Comparison of ENCODE assay signal across 10 mouse cellular contexts in genomic region chr14:12345241-12345921, GRCm38 (mm10). TPM values are rescaled to one million over a fixed set of nuclear protein-coding genes. Genes with fewer than 3 reads are reported as not detected.
DNase-seq lines count a peak whose midpoint lies in the region; ATAC-seq and TF ChIP-seq lines count a peak whose summit lies in the region.
"Had no signal": no experiment of that assay in that cellular context is flagged by ENCODE, and none has a peak within 500 bp of the region (broad histone marks: within the 10 kb centered on the region; RNA-seq: fewer than 3 reads in every experiment).

No protein-coding gene starts in this region.

- under 1% methylated on average over 40 of the region's 40 CpGs for WGBS in heart, embryonic 15.5 days
- 2% methylated on average over 40 of the region's 40 CpGs for WGBS in heart, adult 2 months
- WGBS in embryonic facial prominence, embryonic 15.5 days = under 1% methylated on average over 40 of the region's 40 CpGs
- WGBS in limb, embryonic 13.5 days = under 1% methylated on average over 40 of the region's 40 CpGs

- peaks cover 38% of the 10 kb centered on the region for H3K4me1 ChIP-seq in heart, embryonic 15.5 days (replicated peaks)
- no peaks in the 10 kb centered on the region for H3K4me1 ChIP-seq in heart, adult 2 months (ENCODE audit: control insufficient read depth, insufficient read depth, low read length)
- H3K4me1 ChIP-seq in embryonic facial prominence, embryonic 15.5 days = peaks cover 34% of the 10 kb centered on the region
- H3K4me1 ChIP-seq in limb, embryonic 13.5 days = peaks cover 27% of the 10 kb centered on the region

- H3K36me3 ChIP-seq in heart, embryonic 15.5 days = no peaks in the 10 kb centered on the region
- H3K36me3 ChIP-seq in heart, adult 2 months (ENCODE audit: control insufficient read depth, insufficient read depth, low read length) = no peaks in the 10 kb centered on the region
- no peaks in the 10 kb centered on the region for H3K36me3 ChIP-seq in embryonic facial prominence, embryonic 15.5 days
- no peaks in the 10 kb centered on the region for H3K36me3 ChIP-seq in limb, embryonic 13.5 days

- TF ChIP-seq POLR2A in heart, adult 2 months (IDR thresholded peaks at IDR 0.05; ENCODE audit: insufficient read depth, low read depth, low read length) = no peak

- no peak overlapping the region for H3K9ac ChIP-seq in heart, embryonic 15.5 days
- no peak overlapping the region for H3K9ac ChIP-seq in heart, adult 2 months (ENCODE audit: low read depth, low read length)
- no peak overlapping the region for H3K9ac ChIP-seq in embryonic facial prominence, embryonic 15.5 days
- H3K9ac ChIP-seq in limb, embryonic 13.5 days = no peak overlapping the region

- no peak for DNase-seq in heart, adult 2 months
- DNase-seq in ES-CJ7 (ENCODE audit: low read depth, low spot score) = peak; percentile 68
- DNase-seq in thymus, postnatal 10 days (ENCODE audit: low spot score in 2 of 2) = no peak
- no peak for DNase-seq in kidney, adult 18-20 months

- H3K4me2 ChIP-seq in heart, embryonic 15.5 days = peak overlapping the region; percentile 62
- H3K4me2 ChIP-seq in embryonic facial prominence, embryonic 15.5 days (replicated peaks) = peak overlapping the region; percentile 42
- H3K4me2 ChIP-seq in limb, embryonic 13.5 days (replicated peaks) = peak overlapping the region; percentile 53

- ATAC-seq in heart, embryonic 15.5 days (replicated peaks; ENCODE audit: insufficient number of reproducible peaks, insufficient read depth, low FRiP score, low read depth) = no peak
- no peak; the same call in 1 of the 2 replicates for ATAC-seq in embryonic facial prominence, embryonic 15.5 days (ENCODE audit: insufficient number of reproducible peaks, low FRiP score, low TSS enrichment, low read depth)
- no peak for ATAC-seq in limb, embryonic 13.5 days (ENCODE audit: low FRiP score, low read depth)
- ATAC-seq in activated CD4-positive, CD25-positive, alpha-beta regulatory T cell, adult 4 months = no peak

- peaks cover 100% of the 10 kb centered on the region for H3K27me3 ChIP-seq in heart, embryonic 15.5 days
- peaks cover 50% of the 10 kb centered on the region for H3K27me3 ChIP-seq in heart, adult 2 months (ENCODE audit: control insufficient read depth, insufficient read depth, low read length)
- peaks cover 97% of the 10 kb centered on the region for H3K27me3 ChIP-seq in embryonic facial prominence, embryonic 15.5 days
- H3K27me3 ChIP-seq in limb, embryonic 13.5 days = peaks cover 100% of the 10 kb centered on the region
- H3K27me3 ChIP-seq: CH12.LX had no signal

- intact Hi-C loops in heart, adult 2 months (cut with DNase I) = no loop called here

- no peak for TF ChIP-seq EP300 in heart, adult 2 months (IDR thresholded peaks at IDR 0.05; ENCODE audit: insufficient read depth, low read depth, low read length)

- H3K9me3 ChIP-seq in heart, embryonic 15.5 days (replicated peaks) = no peaks in the 10 kb centered on the region
- H3K9me3 ChIP-seq in embryonic facial prominence, embryonic 15.5 days (replicated peaks) = no peaks in the 10 kb centered on the region
- H3K9me3 ChIP-seq in limb, embryonic 13.5 days = no peaks in the 10 kb centered on the region

- TF ChIP-seq CTCF in heart, adult 2 months (IDR thresholded peaks at IDR 0.05) = no peak

- H3K27ac ChIP-seq in heart, embryonic 15.5 days = no peak overlapping the region
- H3K27ac ChIP-seq in heart, adult 2 months = no peak overlapping the region
- no peak overlapping the region for H3K27ac ChIP-seq in embryonic facial prominence, embryonic 15.5 days (replicated peaks)
- no peak overlapping the region for H3K27ac ChIP-seq in limb, embryonic 13.5 days

- H3K4me3 ChIP-seq in heart, embryonic 15.5 days = peak overlapping the region; percentile 43
- no peak overlapping the region for H3K4me3 ChIP-seq in heart, adult 2 months
- H3K4me3 ChIP-seq in embryonic facial prominence, embryonic 15.5 days (replicated peaks) = peak overlapping the region; percentile 31
- H3K4me3 ChIP-seq in limb, embryonic 13.5 days = peak overlapping the region; percentile 29
- H3K4me3 ChIP-seq: myocyte had no signal

- H3K79me2 ChIP-seq in heart, adult 2 months (replicated peaks; ENCODE audit: control insufficient read depth, insufficient read depth, low read length) = no peaks in the 10 kb centered on the region

RNA-seq across cellular contexts. Expression of gene Fezf2, which starts 2.6 kb away (rescaled TPM):
- polyA plus RNA-seq in heart, embryonic 15.5 days (2015; fragmentation: Nextera tagmentation; extraction: Ambion mirVana) = 0.09 and 0.20 TPM in 2 replicates
- total RNA-seq in heart, adult 2 months (2021) = not detected
- polyA plus RNA-seq in heart, adult 2 months (2012; rRNA removed) = not detected in 2 replicates
- polyA plus RNA-seq in embryonic facial prominence, embryonic 15.5 days (2015; fragmentation: Nextera tagmentation; extraction: Ambion mirVana) = 0.39 and 1.4 TPM in 2 replicates
- 0.14 and 0.31 TPM in 2 replicates for polyA plus RNA-seq in limb, embryonic 13.5 days (2015; fragmentation: Nextera tagmentation; extraction: Ambion mirVana)
- polyA plus RNA-seq in activated CD4-positive, CD25-positive, alpha-beta regulatory T cell, adult 4 months (2017; shearing (Covaris generic)) = under 1 TPM in 1 of 2 experiments, not detected in 1; 0.15 TPM
- total RNA-seq: CH12.LX had no signal
- polyA plus RNA-seq: myocyte had no signal
